Mouse (Mus musculus) myocyte (in vitro differentiated cells): ENCODE measurements around the gene Tmem247. TPM values are rescaled to one million over a fixed set of nuclear protein-coding genes. Genes with fewer than 3 reads are reported as not detected.

Experiments used
- H3K27me3 ChIP-seq: one replicate; pipeline ENCODE4 v1.6.1; 2011; ENCODE audit not compliant: control insufficient read depth, insufficient read depth, insufficient read length
- H3K36me3 ChIP-seq: one replicate; pipeline ENCODE4 v1.6.1; 2011; ENCODE audit not compliant: control insufficient read depth, insufficient read depth
- H3K4me2 ChIP-seq: one replicate; pipeline ENCODE4 v1.6.1; 2011; ENCODE audit warnings: low read depth, control low read depth
- H3K4me3 ChIP-seq: one replicate; pipeline ENCODE4 v1.5.1; 2011; ENCODE audit warnings: mild to moderate bottlenecking, control low read depth, moderate library complexity
- H3K79me2 ChIP-seq: one replicate; pipeline ENCODE4 v1.6.1; 2011; ENCODE audit not compliant: control insufficient read depth, insufficient read depth
- H3ac ChIP-seq: one replicate; pipeline ENCODE4 v1.6.1; 2011; ENCODE audit not compliant: control insufficient read depth, insufficient read length
- CEBPB ChIP-seq: IDR thresholded peaks from 2 replicates; pipeline ENCODE4 v1.6.1; 2011; ENCODE audit warnings: mild to moderate bottlenecking, moderate library complexity; ENCODE audit not compliant: poor library complexity, insufficient read depth, severe bottlenecking
- E2F4 ChIP-seq: IDR thresholded peaks from one replicate; pipeline ENCODE4 v1.6.1; 2011; ENCODE audit warnings: mild to moderate bottlenecking, control low read depth, moderate library complexity; ENCODE audit not compliant: insufficient read depth
- MAX ChIP-seq: IDR thresholded peaks from one replicate; pipeline ENCODE4 v1.6.1; 2011; ENCODE audit warnings: low read depth, mild to moderate bottlenecking, control low read depth
- MYOD1 ChIP-seq, 3 experiments: IDR thresholded peaks; one replicate each; pipeline ENCODE4 v1.6.1; 2011; ENCODE audit warnings: control low read depth in 2 of 3, low read depth in 2 of 3, mild to moderate bottlenecking in 2 of 3, moderate library complexity in 1 of 3; ENCODE audit not compliant: insufficient read length in 2 of 3, control insufficient read depth in 1 of 3
- MYOG ChIP-seq, 3 experiments: IDR thresholded peaks; one replicate each; pipeline ENCODE4 v1.6.1; 2011; ENCODE audit warnings: control low read depth in 2 of 3, low read depth in 2 of 3, mild to moderate bottlenecking in 2 of 3; ENCODE audit not compliant: insufficient read length in 2 of 3, control insufficient read depth in 1 of 3, insufficient read depth in 1 of 3
- POLR2A ChIP-seq: IDR thresholded peaks from one replicate; pipeline ENCODE4 v1.6.1; 2011; ENCODE audit warnings: low read depth, mild to moderate bottlenecking, control low read depth, moderate library complexity; ENCODE audit not compliant: insufficient read length
- POLR2AphosphoS2 ChIP-seq: IDR thresholded peaks from one replicate; pipeline ENCODE4 v1.6.1; 2011; ENCODE audit warnings: low read depth, control low read depth; ENCODE audit not compliant: insufficient read length
- REST ChIP-seq: IDR thresholded peaks from one replicate; pipeline ENCODE4 v1.6.1; 2011; ENCODE audit warnings: mild to moderate bottlenecking, control low read depth, moderate library complexity; ENCODE audit not compliant: insufficient read depth, insufficient read length
- SRF ChIP-seq: IDR thresholded peaks from one replicate; pipeline ENCODE4 v1.6.1; 2011; ENCODE audit warnings: low read depth; ENCODE audit not compliant: control insufficient read depth, insufficient read length
- TCF12 ChIP-seq: IDR thresholded peaks from one replicate; pipeline ENCODE4 v1.6.1; 2011; ENCODE audit warnings: mild to moderate bottlenecking, control low read depth; ENCODE audit not compliant: poor library complexity, insufficient read depth, severe bottlenecking
- TCF3 ChIP-seq: IDR thresholded peaks from one replicate; pipeline ENCODE4 v1.6.1; 2011; ENCODE audit warnings: low read depth, control low read depth; ENCODE audit not compliant: insufficient read length
- USF1 ChIP-seq: IDR thresholded peaks from one replicate; pipeline ENCODE4 v1.6.1; 2011; ENCODE audit warnings: low read depth, mild to moderate bottlenecking, control low read depth, moderate library complexity
- polyA plus RNA-seq: library from polyadenylated mRNA; unstranded; fragments of >200 nt; fragmentation: generic; extraction: Trizol; gene quantifications from one replicate; pipeline ENCODE4 v1.2.1, GENCODE M21; 2012; ENCODE audit warnings: missing spikeins

Gene Tmem247
- polyA plus RNA-seq, 1 experiment = not detected

GRCm38 (mm10) chr17:86964502-86964901, 47.4 kb downstream of the Tmem247 start:
- Histone ChIP-seq H3K79me2 (peaks cover 56% of the 10 kb centered on the region), H3K36me3 (peaks cover 5% of the 10 kb centered on the region), H3K4me3 (peak overlapping the region; percentile 94), H3K4me2 (peak overlapping the region; percentile 86), H3K27me3 (no peaks in the 10 kb centered on the region), H3ac (peak overlapping the region; percentile 62)
- TF ChIP-seq TCF12 (no peak), MYOG (IDR thresholded peaks at IDR 0.05; ENCODE audit: control insufficient read depth in 1 of 3, insufficient read depth in 1 of 3, insufficient read length in 2 of 3, low read depth in 2 of 3) (no peak), CEBPB (peak; percentile 78; the same call in 1 of the 2 replicates), MAX (no peak), REST (no peak), POLR2AphosphoS2 (peak; percentile 53), MYOD1 (IDR thresholded peaks at IDR 0.05; ENCODE audit: control insufficient read depth in 1 of 3, insufficient read length in 2 of 3, low read depth in 2 of 3) (no peak)

DNA sequence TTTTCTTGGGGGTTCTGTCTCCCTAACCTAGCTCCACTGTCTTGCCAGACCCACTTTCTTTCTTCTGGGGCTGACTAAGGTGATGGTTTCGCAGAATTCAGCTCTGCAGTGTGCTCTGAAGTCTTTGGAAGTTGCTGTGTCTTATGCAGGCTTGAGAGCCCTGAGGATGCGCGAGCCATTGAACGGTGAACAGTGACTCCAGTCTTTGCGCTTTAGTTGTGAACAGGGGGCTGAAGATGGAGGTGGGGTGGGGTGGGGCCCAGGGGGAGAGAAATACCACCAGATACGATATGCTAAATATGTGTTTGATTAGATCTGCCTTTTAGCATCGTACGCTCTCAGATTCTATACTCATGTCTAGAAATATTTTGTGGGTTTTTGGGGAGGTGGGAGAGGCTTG, 48.0 kb downstream of the Tmem247 start:
- Histone ChIP-seq H3K4me3 (peak overlapping the region; percentile 94), H3ac (no peak overlapping the region), H3K4me2 (peak overlapping the region; percentile 86), H3K27me3 (no peaks in the 10 kb centered on the region), H3K36me3 (peaks cover 11% of the 10 kb centered on the region), H3K79me2 (peaks cover 63% of the 10 kb centered on the region)
- TF ChIP-seq USF1 = no peak
- TF ChIP-seq MYOG (IDR thresholded peaks at IDR 0.05; ENCODE audit: control insufficient read depth in 1 of 3, insufficient read depth in 1 of 3, insufficient read length in 2 of 3, low read depth in 2 of 3) = no peak
- TF ChIP-seq POLR2A = no peak
- no peak for TF ChIP-seq MAX
- TF ChIP-seq E2F4 = no peak
- TF ChIP-seq MYOD1 (IDR thresholded peaks at IDR 0.05; ENCODE audit: control insufficient read depth in 1 of 3, insufficient read length in 2 of 3, low read depth in 2 of 3) = no peak
- TF ChIP-seq REST = no peak
- TF ChIP-seq TCF3 = no peak
- TF ChIP-seq CEBPB = no peak
- TF ChIP-seq POLR2AphosphoS2 = no peak
- no peak for TF ChIP-seq SRF
- no peak for TF ChIP-seq TCF12

GRCm38 (mm10) chr17:86966040-86966439, 48.9 kb downstream of the Tmem247 start:
- peak overlapping the region; percentile 94 for H3K4me3 ChIP-seq
- H3K36me3 ChIP-seq = peaks cover 13% of the 10 kb centered on the region
- peaks cover 70% of the 10 kb centered on the region for H3K79me2 ChIP-seq
- H3ac ChIP-seq = no peak overlapping the region
- H3K27me3 ChIP-seq = no peaks in the 10 kb centered on the region
- TF ChIP-seq MYOD1 (IDR thresholded peaks at IDR 0.05; ENCODE audit: control insufficient read depth in 1 of 3, insufficient read length in 2 of 3, low read depth in 2 of 3) = no peak
- peak overlapping the region; percentile 86 for H3K4me2 ChIP-seq

- H3K79me2 ChIP-seq = peaks cover 80% of the 10 kb centered on the region
- peak overlapping the region; percentile 86 for H3K4me2 ChIP-seq
- no peaks in the 10 kb centered on the region for H3K27me3 ChIP-seq
- no peak overlapping the region for H3K4me3 ChIP-seq
- TF ChIP-seq USF1 = no peak
- TF ChIP-seq POLR2AphosphoS2 = peak; percentile 42
- H3ac ChIP-seq = no peak overlapping the region
- peaks cover 20% of the 10 kb centered on the region for H3K36me3 ChIP-seq
Measured at GRCm38 (mm10) chr17:86967048-86967447, 49.9 kb downstream of the Tmem247 start.

GRCm38 (mm10) chr17:86967536-86968525, 50.7 kb downstream of the Tmem247 start:
- Histone ChIP-seq H3K4me3 (no peak overlapping the region), H3K79me2 (peaks cover 88% of the 10 kb centered on the region), H3ac (no peak overlapping the region), H3K27me3 (no peaks in the 10 kb centered on the region), H3K36me3 (peaks cover 26% of the 10 kb centered on the region), H3K4me2 (peak overlapping the region; percentile 86)
- no peak for TF ChIP-seq CEBPB
- TF ChIP-seq SRF = no peak
- TF ChIP-seq TCF12 = peak; percentile 48
- peak; percentile 22 for TF ChIP-seq POLR2AphosphoS2
- TF ChIP-seq POLR2A = no peak
- no peak for TF ChIP-seq TCF3
- TF ChIP-seq E2F4 = no peak
- TF ChIP-seq REST = no peak
- no peak for TF ChIP-seq MAX
- TF ChIP-seq USF1 = no peak
- TF ChIP-seq MYOG (IDR thresholded peaks at IDR 0.05; ENCODE audit: control insufficient read depth in 1 of 3, insufficient read depth in 1 of 3, insufficient read length in 2 of 3, low read depth in 2 of 3) = peak in 1 of 3 experiments; percentile 71
- TF ChIP-seq MYOD1 (IDR thresholded peaks at IDR 0.05; ENCODE audit: control insufficient read depth in 1 of 3, insufficient read length in 2 of 3, low read depth in 2 of 3) = peak in 1 of 3 experiments; percentile 59
